Mouse (Mus musculus): ENCODE data around the gene Olfr1124. TPM values are rescaled to one million over a fixed set of nuclear protein-coding genes. Genes with fewer than 3 reads are reported as not detected.

Gene Olfr1124
- polyA plus RNA-seq, 1 experiment from 2014 or later, result not detected

DNA sequence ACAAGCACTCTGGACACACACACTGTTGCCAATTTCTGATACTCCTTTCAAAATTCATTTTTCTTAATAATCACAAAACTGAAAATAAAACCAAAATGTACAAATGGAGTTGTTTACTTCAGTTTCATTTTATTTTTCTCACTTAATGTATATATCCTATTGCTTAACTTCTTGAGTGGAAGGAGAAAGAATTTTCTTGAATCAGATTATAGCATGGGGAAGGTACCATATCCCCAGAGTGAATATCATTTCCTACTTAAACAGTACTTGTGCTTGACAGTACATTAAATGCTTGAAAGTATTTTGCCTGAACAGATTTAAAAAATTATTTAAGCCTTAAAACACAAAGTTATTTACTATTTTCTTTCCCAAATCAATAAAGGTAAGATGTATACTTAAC, 23.6 kb downstream of the Olfr1124 start, which contains the start of gene Olfr1126:
Gene Olfr1126 (plus strand): TSS at position 301 of the 400 bp plus-strand sequence.
- Histone ChIP-seq H3K9me3 (ENCODE audit: low read length) (no peaks in the 10 kb centered on the region), H3K4me2 (replicated peaks; ENCODE audit: low read depth, low read length) (no peak within 1 kb of the TSS), H3K36me3 (ENCODE audit: insufficient read depth, low read length) (no peaks in the 10 kb centered on the region), H3K27ac (ENCODE audit: low read length) (no peak within 1 kb of the TSS), H3K9ac (replicated peaks; ENCODE audit: low read depth) (no peak within 1 kb of the TSS), H3K4me3 (ENCODE audit: low read depth, low read length) (no peak within 1 kb of the TSS), H3K27me3 (replicated peaks; ENCODE audit: insufficient read depth, low read length) (no peaks in the 10 kb centered on the region), H3K4me1 (ENCODE audit: insufficient read depth, low read depth, low read length) (no peaks in the 10 kb centered on the region)
- ATAC-seq (no peak), DNase-seq (ENCODE audit: low spot score) (no peak)
- TF ChIP-seq CTCF (IDR thresholded peaks at IDR 0.05) (no peak), EP300 (IDR thresholded peaks at IDR 0.05) (no peak)

DNA sequence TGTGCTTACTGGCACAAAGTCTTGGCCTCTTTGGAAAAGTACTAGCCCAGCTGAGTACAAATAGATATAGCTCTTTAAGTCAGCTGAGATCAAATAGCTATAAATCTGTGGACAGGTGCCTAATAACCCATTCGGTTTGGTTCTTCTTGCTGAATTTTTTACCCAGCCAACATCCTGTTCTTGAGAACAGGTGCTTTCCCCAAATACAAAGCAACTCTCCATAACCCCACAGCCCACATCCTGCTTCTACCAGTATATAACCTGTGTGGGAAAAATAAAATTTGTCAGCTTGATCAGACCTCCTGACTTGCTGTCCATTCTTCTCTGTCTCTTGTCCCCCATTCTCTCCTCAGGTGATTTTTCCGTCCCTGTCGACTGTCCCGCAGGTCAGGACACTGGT, 31.7 kb downstream of the Olfr1124 start:
- WGBS, result 80% methylated on average over 4 of the region's 4 CpGs

DNA sequence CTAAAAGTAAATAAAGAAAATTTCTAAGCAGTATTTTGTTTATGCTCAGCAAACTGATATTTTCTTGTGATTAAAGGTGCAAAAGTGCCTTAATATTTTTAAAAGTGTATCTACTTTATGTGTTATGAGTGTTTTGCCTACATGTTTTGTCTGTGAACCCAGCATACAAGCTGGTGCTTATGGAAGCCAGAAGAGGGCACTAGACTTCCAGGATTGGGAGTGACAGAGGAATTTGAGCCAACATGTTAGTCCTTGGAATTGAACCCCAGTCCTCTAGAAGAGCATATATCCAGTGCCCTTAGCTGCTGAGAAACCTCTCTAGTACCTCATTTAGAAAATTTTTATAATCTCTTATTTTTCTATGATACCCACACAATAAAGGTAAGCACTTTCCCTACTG, 50.1 kb downstream of the Olfr1124 start:
- H3K4me2 ChIP-seq (replicated peaks; ENCODE audit: low read depth, low read length), result no peak overlapping the region
- TF ChIP-seq CTCF (IDR thresholded peaks at IDR 0.05) (no peak), EP300 (IDR thresholded peaks at IDR 0.05) (no peak)
- no peak overlapping the region for H3K9ac ChIP-seq (replicated peaks; ENCODE audit: low read depth)
- H3K36me3 ChIP-seq (ENCODE audit: insufficient read depth, low read length), result no peaks in the 10 kb centered on the region
- no peak overlapping the region for H3K4me3 ChIP-seq (ENCODE audit: low read depth, low read length)
- no peak overlapping the region for H3K27ac ChIP-seq (ENCODE audit: low read length)
- H3K4me1 ChIP-seq (ENCODE audit: insufficient read depth, low read depth, low read length), result no peaks in the 10 kb centered on the region
- no peak for DNase-seq (ENCODE audit: low spot score)
- H3K27me3 ChIP-seq (replicated peaks; ENCODE audit: insufficient read depth, low read length), result no peaks in the 10 kb centered on the region
- ATAC-seq, result no peak
- no peaks in the 10 kb centered on the region for H3K9me3 ChIP-seq (ENCODE audit: low read length)

More for the DNA sequence above, 31.7 kb downstream of the Olfr1124 start:
- DNase-seq (ENCODE audit: low spot score) (no peak), ATAC-seq (no peak)
- no peaks in the 10 kb centered on the region for H3K36me3 ChIP-seq (ENCODE audit: insufficient read depth, low read length)
- no peaks in the 10 kb centered on the region for H3K27me3 ChIP-seq (replicated peaks; ENCODE audit: insufficient read depth, low read length)
- TF ChIP-seq CTCF (IDR thresholded peaks at IDR 0.05), result no peak
- no peak for TF ChIP-seq EP300 (IDR thresholded peaks at IDR 0.05)
- H3K9ac ChIP-seq (replicated peaks; ENCODE audit: low read depth), result no peak overlapping the region
- no peak overlapping the region for H3K4me3 ChIP-seq (ENCODE audit: low read depth, low read length)
- H3K4me1 ChIP-seq (ENCODE audit: insufficient read depth, low read depth, low read length), result no peaks in the 10 kb centered on the region
- no peaks in the 10 kb centered on the region for H3K9me3 ChIP-seq (ENCODE audit: low read length)
- H3K4me2 ChIP-seq (replicated peaks; ENCODE audit: low read depth, low read length), result no peak overlapping the region
- no peak overlapping the region for H3K27ac ChIP-seq (ENCODE audit: low read length)

DNA sequence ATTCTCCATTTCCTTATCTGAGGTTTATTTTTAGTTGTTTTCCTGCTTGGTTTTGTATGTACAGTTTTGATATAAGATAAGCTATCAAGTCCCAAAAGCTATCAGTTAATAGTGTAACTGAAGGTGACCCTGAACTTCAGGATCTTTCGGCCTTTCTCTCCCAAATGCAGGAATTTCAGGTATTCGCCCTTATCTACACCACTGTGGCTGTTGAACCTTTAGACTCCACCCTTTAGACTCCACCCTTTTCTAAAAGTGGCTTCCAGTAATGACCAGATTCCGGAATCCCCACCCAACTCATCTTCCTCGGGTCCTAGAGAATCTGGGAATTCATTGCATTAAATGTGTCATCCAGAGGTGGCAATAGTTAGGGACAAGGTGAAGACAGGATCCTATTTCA, 51.1 kb downstream of the Olfr1124 start:
- Histone ChIP-seq H3K4me2 (replicated peaks; ENCODE audit: low read depth, low read length) (no peak overlapping the region), H3K9ac (replicated peaks; ENCODE audit: low read depth) (no peak overlapping the region), H3K4me1 (ENCODE audit: insufficient read depth, low read depth, low read length) (no peaks in the 10 kb centered on the region), H3K27me3 (replicated peaks; ENCODE audit: insufficient read depth, low read length) (no peaks in the 10 kb centered on the region), H3K4me3 (ENCODE audit: low read depth, low read length) (no peak overlapping the region), H3K36me3 (ENCODE audit: insufficient read depth, low read length) (no peaks in the 10 kb centered on the region), H3K9me3 (ENCODE audit: low read length) (no peaks in the 10 kb centered on the region), H3K27ac (ENCODE audit: low read length) (no peak overlapping the region)
- TF ChIP-seq EP300 (IDR thresholded peaks at IDR 0.05), result no peak
- TF ChIP-seq CTCF (IDR thresholded peaks at IDR 0.05), result no peak
- ATAC-seq (no peak), DNase-seq (ENCODE audit: low spot score) (no peak)
- WGBS, result 75% methylated on average over 4 of the region's 4 CpGs

DNA sequence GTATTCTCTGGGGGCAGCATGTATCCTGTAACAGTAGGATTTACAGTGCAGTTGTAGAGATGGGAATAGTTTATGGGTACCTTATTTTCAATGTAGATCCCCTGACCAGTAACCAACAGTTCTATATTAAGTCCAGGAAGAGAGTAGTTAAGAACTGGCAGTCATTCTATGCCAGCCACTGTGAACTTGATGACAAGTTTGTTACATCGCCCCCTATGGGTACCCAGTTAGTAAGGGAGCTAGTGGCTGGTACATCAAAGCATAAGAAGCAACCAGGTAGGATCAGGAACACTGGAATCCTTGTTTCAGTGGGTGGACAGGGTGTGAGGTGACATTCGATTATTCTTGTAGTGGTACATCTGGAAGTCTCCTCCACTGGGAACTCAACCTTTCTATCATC, 52.2 kb downstream of the Olfr1124 start:
- H3K4me1 ChIP-seq (ENCODE audit: insufficient read depth, low read depth, low read length), result no peaks in the 10 kb centered on the region
- H3K4me3 ChIP-seq (ENCODE audit: low read depth, low read length), result no peak overlapping the region
- H3K27ac ChIP-seq (ENCODE audit: low read length), result no peak overlapping the region
- no peaks in the 10 kb centered on the region for H3K27me3 ChIP-seq (replicated peaks; ENCODE audit: insufficient read depth, low read length)
- H3K4me2 ChIP-seq (replicated peaks; ENCODE audit: low read depth, low read length), result no peak overlapping the region
- H3K36me3 ChIP-seq (ENCODE audit: insufficient read depth, low read length), result no peaks in the 10 kb centered on the region
- no peak overlapping the region for H3K9ac ChIP-seq (replicated peaks; ENCODE audit: low read depth)
- TF ChIP-seq CTCF (IDR thresholded peaks at IDR 0.05), result no peak
- WGBS, result 63% methylated on average over 2 of the region's 2 CpGs
- ATAC-seq (no peak), DNase-seq (ENCODE audit: low spot score) (no peak)
- H3K9me3 ChIP-seq (ENCODE audit: low read length), result no peaks in the 10 kb centered on the region

Other genes with a start within 250 kb of the Olfr1124 start
- not detected in 2 replicates for gene Olfr1112, start 242.5 kb upstream of the Olfr1124 start, polyA plus RNA-seq (2015; fragmentation: Nextera tagmentation; extraction: Ambion mirVana)
- gene Olfr1113, start 221.3 kb upstream of the Olfr1124 start, polyA plus RNA-seq (2015; fragmentation: Nextera tagmentation; extraction: Ambion mirVana), result not detected in 2 replicates
- not detected in 2 replicates for gene Olfr1115, start 182.3 kb upstream of the Olfr1124 start, polyA plus RNA-seq (2015; fragmentation: Nextera tagmentation; extraction: Ambion mirVana)
- gene Olfr1116, start 162.7 kb upstream of the Olfr1124 start, polyA plus RNA-seq (2015; fragmentation: Nextera tagmentation; extraction: Ambion mirVana), result not detected in 2 replicates
- not detected in 2 replicates for gene Olfr1118, start 122.7 kb upstream of the Olfr1124 start, polyA plus RNA-seq (2015; fragmentation: Nextera tagmentation; extraction: Ambion mirVana)
- gene Olfr1120, start 75.5 kb upstream of the Olfr1124 start, polyA plus RNA-seq (2015; fragmentation: Nextera tagmentation; extraction: Ambion mirVana), result not detected in 2 replicates
- not detected in 2 replicates for gene Olfr1121, start 60.4 kb upstream of the Olfr1124 start, polyA plus RNA-seq (2015; fragmentation: Nextera tagmentation; extraction: Ambion mirVana)
- not detected in 2 replicates for gene Olfr1122, start 44.4 kb upstream of the Olfr1124 start, polyA plus RNA-seq (2015; fragmentation: Nextera tagmentation; extraction: Ambion mirVana)
- gene Olfr1123, start 13.6 kb upstream of the Olfr1124 start, polyA plus RNA-seq (2015; fragmentation: Nextera tagmentation; extraction: Ambion mirVana), result not detected in 2 replicates
- gene Olfr1126, start 23.7 kb downstream of the Olfr1124 start, polyA plus RNA-seq (2015; fragmentation: Nextera tagmentation; extraction: Ambion mirVana), result not detected in 2 replicates
- not detected in 2 replicates for gene Pramel7, start 66.8 kb downstream of the Olfr1124 start, polyA plus RNA-seq (2015; fragmentation: Nextera tagmentation; extraction: Ambion mirVana)
- gene Pramel6, start 76.3 kb downstream of the Olfr1124 start, polyA plus RNA-seq (2015; fragmentation: Nextera tagmentation; extraction: Ambion mirVana), result not detected in 2 replicates
- not detected in 2 replicates for gene Olfr153, start 101.5 kb downstream of the Olfr1124 start, polyA plus RNA-seq (2015; fragmentation: Nextera tagmentation; extraction: Ambion mirVana)
- not detected in 2 replicates for gene Olfr1128, start 115.3 kb downstream of the Olfr1124 start, polyA plus RNA-seq (2015; fragmentation: Nextera tagmentation; extraction: Ambion mirVana)
- gene Olfr1129, start 143.6 kb downstream of the Olfr1124 start, polyA plus RNA-seq (2015; fragmentation: Nextera tagmentation; extraction: Ambion mirVana), result not detected in 2 replicates
- not detected in 2 replicates for gene Olfr1130, start 175.9 kb downstream of the Olfr1124 start, polyA plus RNA-seq (2015; fragmentation: Nextera tagmentation; extraction: Ambion mirVana)
- gene Olfr1131, start 196.8 kb downstream of the Olfr1124 start, polyA plus RNA-seq (2015; fragmentation: Nextera tagmentation; extraction: Ambion mirVana), result not detected in 2 replicates
- not detected in 2 replicates for gene Olfr1132, start 207.3 kb downstream of the Olfr1124 start, polyA plus RNA-seq (2015; fragmentation: Nextera tagmentation; extraction: Ambion mirVana)
- not detected in 2 replicates for gene Olfr1133, start 217.1 kb downstream of the Olfr1124 start, polyA plus RNA-seq (2015; fragmentation: Nextera tagmentation; extraction: Ambion mirVana)
- not detected in 2 replicates for gene Olfr1134, start 228.2 kb downstream of the Olfr1124 start, polyA plus RNA-seq (2015; fragmentation: Nextera tagmentation; extraction: Ambion mirVana)
- not detected in 2 replicates for gene Olfr1135, start 243.4 kb downstream of the Olfr1124 start, polyA plus RNA-seq (2015; fragmentation: Nextera tagmentation; extraction: Ambion mirVana)

All from lung, postnatal 0 days (tissue).